Mouse (Mus musculus) forebrain, embryonic 15.5 days (tissue): ENCODE measurements around the gene Tmed3. TPM values are rescaled to one million over a fixed set of nuclear protein-coding genes. Genes with fewer than 3 reads are reported as not detected.
A peak's percentile ranks its signal among the peaks of the same experiment; 100 is the strongest.

ENCODE experiments used
- ATAC-seq: fragments of 200-750 bp; cut with Nextera tagmentation; replicated peaks from 2 replicates; pipeline ENCODE4 v1.8.0; 2017; ENCODE audit warnings: mild to moderate bottlenecking, moderate TSS enrichment, moderate library complexity
- H3K27ac ChIP-seq: fragments of 300-500 bp; sonication (generic); replicated peaks from 2 replicates; pipeline ENCODE4 v1.5.1; 2015; ENCODE audit warnings: mild to moderate bottlenecking, inconsistent platforms
- H3K27me3 ChIP-seq: fragments of 300-500 bp; sonication (generic); 2 replicates; pipeline ENCODE4 v1.6.1; 2015; ENCODE audit warnings: inconsistent platforms
- H3K36me3 ChIP-seq: fragments of 300-500 bp; sonication (generic); 2 replicates; pipeline ENCODE4 v1.6.1; 2015; ENCODE audit warnings: mild to moderate bottlenecking, inconsistent platforms
- H3K4me1 ChIP-seq: fragments of 300-500 bp; sonication (generic); 2 replicates; pipeline ENCODE4 v1.6.1; 2015; ENCODE audit warnings: inconsistent platforms
- H3K4me2 ChIP-seq: fragments of 300-500 bp; sonication (generic); replicated peaks from 2 replicates; pipeline ENCODE4 v1.6.1; 2015; ENCODE audit warnings: mild to moderate bottlenecking, inconsistent platforms
- H3K4me3 ChIP-seq: fragments of 300-500 bp; sonication (generic); 2 replicates; pipeline ENCODE4 v1.5.1; 2015; ENCODE audit warnings: mild to moderate bottlenecking, inconsistent platforms
- H3K9ac ChIP-seq: fragments of 300-500 bp; sonication (generic); replicated peaks from 2 replicates; pipeline ENCODE4 v1.6.1; 2015; ENCODE audit warnings: mild to moderate bottlenecking, inconsistent platforms
- H3K9me3 ChIP-seq: fragments of 300-500 bp; sonication (generic); 2 replicates; pipeline ENCODE4 v1.6.1; 2016; ENCODE audit warnings: inconsistent platforms
- WGBS: fragments of 180-500 bp; shearing (Covaris S2); methylation state at CpG from one replicate; pipeline ENCODE4 v1.1.7; 2015; ENCODE audit warnings: mixed read lengths; 5-methylcytosine and 5-hydroxymethylcytosine counted together
- polyA plus RNA-seq: library from polyadenylated mRNA; unstranded; fragments of >200 nt; fragmentation: Nextera tagmentation; extraction: Ambion mirVana; gene quantifications from 2 replicates; pipeline ENCODE4 v1.2.1, GENCODE M21; 2015

The Tmed3 gene
- polyA plus RNA-seq, result 45.5 and 49.6 TPM in 2 replicates

DNA sequence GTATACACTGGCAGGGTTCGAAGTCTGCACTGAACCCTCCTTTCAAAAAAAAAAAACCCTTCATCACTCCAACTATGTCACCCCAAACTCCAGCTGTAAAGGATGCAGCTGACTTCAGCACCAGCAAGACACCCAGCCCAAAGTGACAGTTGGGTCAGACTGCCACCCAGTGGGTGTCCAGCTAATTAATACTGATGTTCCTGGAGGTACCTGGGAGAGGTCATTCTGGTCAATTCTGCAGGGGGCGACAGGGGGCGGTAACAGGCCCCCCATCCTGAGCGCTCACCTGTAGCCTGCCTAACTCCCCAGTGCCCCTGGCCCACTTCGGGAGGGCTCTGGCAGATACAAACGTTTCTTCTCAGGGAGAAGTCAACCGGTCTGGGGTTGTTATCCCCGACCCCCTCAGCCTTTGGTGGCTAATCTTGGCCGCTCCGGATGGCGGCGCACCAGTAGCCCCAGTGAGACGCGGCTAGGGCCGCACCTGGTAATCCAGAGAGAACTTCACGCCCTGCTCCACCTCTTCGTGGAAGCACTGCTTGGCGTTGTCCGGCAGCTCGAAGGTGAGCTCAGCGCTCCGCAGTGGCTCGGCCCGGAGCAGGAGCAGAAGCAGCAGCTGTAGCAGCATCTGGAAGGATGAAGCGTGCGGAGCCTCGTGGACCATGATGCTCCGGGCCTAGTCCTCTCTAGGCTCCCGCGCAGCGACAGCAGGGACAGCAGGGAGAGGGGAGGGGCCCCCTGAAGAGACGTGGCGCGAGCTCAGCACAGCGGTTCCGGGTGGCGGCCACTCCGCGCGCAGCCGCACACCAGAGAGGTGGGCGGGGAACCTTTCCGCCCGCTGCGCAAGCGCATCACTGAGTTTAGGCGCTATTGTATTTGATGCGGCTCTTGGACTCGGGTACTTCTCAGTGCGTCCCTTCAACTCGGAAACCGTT, at the start of gene Tmed3:
Tmed3 (minus strand) TSS at position 804 of the 932 bp plus-strand sequence.
- 2% methylated on average over 50 of the region's 52 CpGs for WGBS
- Histone ChIP-seq H3K9me3 (no peaks in the 10 kb centered on the region), H3K4me1 (peaks cover 6% of the 10 kb centered on the region), H3K4me2 (peak within 1 kb of the TSS; percentile 74), H3K4me3 (peak within 1 kb of the TSS; percentile 54), H3K27ac (peak within 1 kb of the TSS; percentile 85), H3K36me3 (peaks cover 8% of the 10 kb centered on the region), H3K9ac (peak within 1 kb of the TSS; percentile 72), H3K27me3 (no peaks in the 10 kb centered on the region)
- peak; percentile 100 for ATAC-seq

DNA sequence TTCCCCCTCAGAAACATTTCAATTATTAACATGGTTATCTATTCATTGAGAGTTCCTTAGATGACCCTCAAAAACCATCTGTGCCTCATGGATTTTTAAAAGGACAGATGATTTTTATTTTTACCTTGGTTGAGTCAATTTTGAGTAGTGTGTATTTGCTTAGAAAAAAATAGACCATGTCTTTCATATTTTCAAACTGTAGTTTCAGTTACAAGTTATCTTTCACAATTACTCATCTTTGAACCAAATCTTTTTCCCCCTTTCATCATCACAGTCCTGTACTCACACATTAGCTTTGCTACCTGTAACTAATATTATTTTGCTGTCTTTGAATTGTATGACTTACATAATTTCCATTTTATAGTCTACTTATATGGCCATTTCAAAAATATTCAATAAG, 35.2 kb upstream of the Tmed3 start:
- peaks cover 10% of the 10 kb centered on the region; the same call in 1 of the 2 replicates for H3K27me3 ChIP-seq

DNA sequence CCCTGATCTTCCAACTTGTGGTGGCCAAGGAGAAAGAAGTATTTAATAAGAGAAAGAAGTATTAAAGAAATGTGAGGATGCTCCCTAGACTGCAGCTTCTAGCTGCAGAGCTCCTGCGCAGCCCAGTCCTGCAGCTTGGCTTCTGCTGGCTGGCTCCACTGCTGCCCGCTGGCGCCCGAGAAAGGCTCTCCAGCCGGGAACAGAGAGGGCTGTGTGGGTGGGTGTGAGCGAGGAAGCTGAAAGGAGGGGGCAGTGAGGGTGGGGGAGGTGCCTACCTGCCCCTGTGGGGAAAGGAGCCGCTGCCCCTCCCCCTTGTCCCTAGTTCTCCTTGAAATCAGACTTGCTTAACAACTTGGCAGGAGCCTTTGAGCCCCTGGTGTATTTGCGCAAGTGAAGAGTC, 33.4 kb upstream of the Tmed3 start, which contains the start of gene Ankrd34c:
Ankrd34c (minus strand) TSS at position 181 of the 400 bp plus-strand sequence.
- ATAC-seq, result peak; percentile 66; the same call in 1 of the 2 replicates
- Histone ChIP-seq H3K36me3 (no peaks in the 10 kb centered on the region), H3K4me2 (peak within 1 kb of the TSS; percentile 30), H3K9ac (no peak within 1 kb of the TSS), H3K9me3 (no peaks in the 10 kb centered on the region), H3K27me3 (peaks cover 10% of the 10 kb centered on the region; the same call in 1 of the 2 replicates), H3K4me1 (peaks cover 10% of the 10 kb centered on the region; the same call in 1 of the 2 replicates), H3K4me3 (peak within 1 kb of the TSS; percentile 25), H3K27ac (no peak within 1 kb of the TSS)
- whole genome bisulfite sequencing, result 2% methylated on average over 8 of the region's 8 CpGs

More for the DNA sequence above, 35.2 kb upstream of the Tmed3 start:
- Histone ChIP-seq H3K27ac (no peak overlapping the region), H3K4me2 (no peak overlapping the region), H3K4me3 (no peak overlapping the region), H3K4me1 (peaks cover 10% of the 10 kb centered on the region; the same call in 1 of the 2 replicates), H3K9ac (no peak overlapping the region), H3K9me3 (no peaks in the 10 kb centered on the region), H3K36me3 (no peaks in the 10 kb centered on the region)
- ATAC-seq, result no peak

DNA sequence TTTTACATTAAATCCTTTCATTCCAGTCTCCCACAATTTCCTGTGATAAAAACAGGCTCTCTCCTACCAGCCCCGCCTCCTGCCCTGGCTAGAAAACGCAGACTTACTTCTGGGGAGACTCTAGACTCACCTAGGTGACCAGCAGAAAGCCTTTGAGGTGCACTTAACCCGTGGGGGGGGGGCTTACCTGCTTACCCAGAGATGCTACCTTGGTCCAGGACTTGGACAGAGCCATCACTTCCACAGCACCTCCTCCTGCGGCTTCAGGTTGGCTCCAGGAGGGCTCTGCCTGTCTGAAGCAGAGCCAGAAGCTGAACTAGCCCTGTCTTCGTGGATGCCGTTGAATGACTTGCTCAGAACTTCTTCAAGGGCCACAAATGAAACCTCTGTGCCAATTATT, 33.0 kb upstream of the Tmed3 start:
- ATAC-seq, result 0 out of 2 replicates have a peak, but pooled peaks have one; percentile 16
- no peak overlapping the region for H3K9ac ChIP-seq
- peaks cover 10% of the 10 kb centered on the region; the same call in 1 of the 2 replicates for H3K4me1 ChIP-seq
- 6% methylated on average over 6 of the region's 6 CpGs for WGBS
- no peak overlapping the region for H3K27ac ChIP-seq
- H3K4me2 ChIP-seq, result peak overlapping the region; percentile 30
- no peaks in the 10 kb centered on the region for H3K36me3 ChIP-seq
- peaks cover 10% of the 10 kb centered on the region; the same call in 1 of the 2 replicates for H3K27me3 ChIP-seq
- no peaks in the 10 kb centered on the region for H3K9me3 ChIP-seq
- H3K4me3 ChIP-seq, result peak overlapping the region; percentile 25; the same call in 1 of the 2 replicates

DNA sequence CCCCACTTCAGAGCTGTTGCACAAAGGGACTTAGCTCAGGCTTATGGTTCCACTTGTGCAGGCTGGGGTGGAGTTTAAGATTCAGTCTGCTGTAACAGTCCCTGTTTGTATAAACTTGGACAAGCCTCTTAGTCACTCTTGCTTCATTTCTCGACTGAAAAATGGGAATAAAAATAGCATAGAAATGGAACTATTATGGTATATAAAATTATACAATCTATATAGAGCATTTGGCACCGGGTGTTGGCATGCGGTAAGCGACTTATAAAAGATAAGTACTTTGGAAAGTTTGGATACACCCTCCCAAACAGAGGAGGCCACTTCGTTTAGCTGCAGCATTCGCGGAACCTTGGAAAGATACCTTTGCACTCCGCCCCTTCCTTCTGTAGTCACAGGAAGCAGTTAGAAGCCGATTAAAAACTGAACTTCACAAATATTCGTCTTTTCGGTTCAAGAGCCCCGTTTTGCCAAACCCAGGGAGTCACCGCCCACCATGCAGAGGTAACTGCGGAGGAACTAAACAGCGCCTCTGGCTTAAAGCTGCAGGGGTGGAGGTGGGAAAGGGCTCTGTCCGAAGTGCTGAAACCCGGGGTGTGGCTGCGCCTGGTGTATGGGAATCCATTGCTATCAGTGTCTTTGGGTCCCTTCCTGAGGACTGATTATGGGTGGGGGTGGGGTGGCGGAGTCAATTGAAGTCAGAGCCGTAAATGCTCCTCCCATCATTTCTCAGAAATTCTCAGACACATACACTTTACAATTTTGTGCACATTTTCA, 32.3 kb upstream of the Tmed3 start:
- no peaks in the 10 kb centered on the region for H3K36me3 ChIP-seq
- no peak overlapping the region for H3K27ac ChIP-seq
- peak overlapping the region; percentile 25 for H3K4me3 ChIP-seq
- H3K27me3 ChIP-seq, result peaks cover 10% of the 10 kb centered on the region; the same call in 1 of the 2 replicates
- peak; percentile 66; the same call in 1 of the 2 replicates for ATAC-seq
- H3K4me2 ChIP-seq, result peak overlapping the region; percentile 30
- no peaks in the 10 kb centered on the region for H3K9me3 ChIP-seq
- peaks cover 10% of the 10 kb centered on the region; the same call in 1 of the 2 replicates for H3K4me1 ChIP-seq
- WGBS, result 7% methylated on average over 20 of the region's 20 CpGs
- no peak overlapping the region for H3K9ac ChIP-seq

DNA sequence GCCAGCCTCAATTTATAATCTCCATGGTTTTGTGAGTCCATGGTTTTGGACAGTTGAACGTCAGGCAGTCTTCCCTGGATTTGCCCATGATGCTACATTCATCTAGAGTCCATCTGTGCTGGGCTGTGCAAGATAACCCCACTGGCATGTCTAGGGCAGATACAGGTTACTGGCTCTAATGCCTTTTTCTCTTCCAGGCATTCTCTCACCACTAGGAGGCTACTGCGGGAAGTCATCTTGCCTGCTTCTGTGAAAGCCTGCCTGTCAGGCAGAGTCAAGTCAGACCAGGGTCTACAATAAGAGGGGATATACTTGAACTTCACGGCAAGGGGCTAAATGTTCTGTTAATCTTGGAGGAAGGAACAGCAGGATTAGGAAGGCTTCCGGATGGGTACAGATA, 2.0 kb upstream of the Tmed3 start:
- no peaks in the 10 kb centered on the region for H3K9me3 ChIP-seq
- peaks cover 6% of the 10 kb centered on the region for H3K4me1 ChIP-seq
- no peaks in the 10 kb centered on the region for H3K27me3 ChIP-seq
- H3K27ac ChIP-seq, result no peak overlapping the region
- H3K4me2 ChIP-seq, result no peak overlapping the region
- H3K4me3 ChIP-seq, result no peak overlapping the region
- ATAC-seq, result no peak
- no peaks in the 10 kb centered on the region for H3K36me3 ChIP-seq
- no peak overlapping the region for H3K9ac ChIP-seq
- 33% methylated on average over 4 of the region's 4 CpGs for WGBS

DNA sequence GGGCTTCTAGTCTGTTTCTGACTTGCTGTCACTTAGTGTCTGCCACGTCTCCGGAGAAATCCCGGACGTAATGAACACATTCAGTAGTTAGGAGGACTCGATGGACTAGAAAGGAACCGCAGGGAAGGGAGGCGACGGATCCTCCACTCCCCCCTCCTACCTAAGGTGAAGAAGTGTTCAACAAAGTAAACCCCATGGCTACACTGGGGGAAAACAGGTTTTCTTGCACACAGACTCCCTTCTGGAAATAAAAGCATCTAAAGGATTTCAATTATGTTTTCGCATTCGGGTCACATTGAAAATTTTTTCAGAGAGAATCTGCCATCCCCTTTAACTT, 297 bp upstream of the Tmed3 start:
- Histone ChIP-seq H3K4me3 (peak overlapping the region; percentile 54), H3K36me3 (peaks cover 5% of the 10 kb centered on the region; the same call in 1 of the 2 replicates), H3K27ac (peak overlapping the region; percentile 85), H3K9me3 (no peaks in the 10 kb centered on the region), H3K27me3 (no peaks in the 10 kb centered on the region), H3K4me2 (peak overlapping the region; percentile 74), H3K4me1 (peaks cover 6% of the 10 kb centered on the region), H3K9ac (peak overlapping the region; percentile 72)
- WGBS, result 8% methylated on average over 10 of the region's 10 CpGs
- ATAC-seq, result no peak; the same call in 1 of the 2 replicates

DNA sequence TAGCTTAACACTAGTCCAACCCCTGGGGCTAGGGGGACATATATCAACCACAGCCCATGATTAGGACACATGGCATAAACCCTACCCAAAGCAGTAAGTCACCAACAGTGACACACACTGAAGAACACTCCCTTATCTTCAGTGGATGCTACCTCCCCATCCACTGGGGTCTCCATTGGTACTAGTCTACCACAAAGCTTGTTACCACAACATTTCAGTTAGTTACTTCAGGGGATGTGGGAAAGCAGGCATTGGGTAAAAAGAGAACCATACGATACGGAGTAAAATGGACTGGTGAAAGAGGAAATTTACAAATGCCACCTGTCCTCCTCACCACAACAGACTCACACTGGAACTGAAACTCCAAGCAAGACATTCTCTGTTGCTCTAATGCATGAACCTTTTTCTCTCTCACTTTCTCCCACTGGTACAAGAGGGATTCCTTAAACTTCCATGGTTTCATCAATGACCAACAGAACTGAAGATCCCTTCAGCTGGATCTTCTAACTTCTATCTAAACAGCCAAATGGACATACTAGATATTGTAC, 3.9 kb downstream of the Tmed3 start:
- no peak for ATAC-seq
- H3K4me2 ChIP-seq, result no peak overlapping the region
- 96% methylated on average over 2 of the region's 2 CpGs for WGBS
- peaks cover 6% of the 10 kb centered on the region for H3K4me1 ChIP-seq
- H3K4me3 ChIP-seq, result no peak overlapping the region
- no peak overlapping the region for H3K9ac ChIP-seq
- no peaks in the 10 kb centered on the region for H3K9me3 ChIP-seq
- no peaks in the 10 kb centered on the region for H3K27me3 ChIP-seq
- peaks cover 22% of the 10 kb centered on the region for H3K36me3 ChIP-seq
- H3K27ac ChIP-seq, result no peak overlapping the region

DNA sequence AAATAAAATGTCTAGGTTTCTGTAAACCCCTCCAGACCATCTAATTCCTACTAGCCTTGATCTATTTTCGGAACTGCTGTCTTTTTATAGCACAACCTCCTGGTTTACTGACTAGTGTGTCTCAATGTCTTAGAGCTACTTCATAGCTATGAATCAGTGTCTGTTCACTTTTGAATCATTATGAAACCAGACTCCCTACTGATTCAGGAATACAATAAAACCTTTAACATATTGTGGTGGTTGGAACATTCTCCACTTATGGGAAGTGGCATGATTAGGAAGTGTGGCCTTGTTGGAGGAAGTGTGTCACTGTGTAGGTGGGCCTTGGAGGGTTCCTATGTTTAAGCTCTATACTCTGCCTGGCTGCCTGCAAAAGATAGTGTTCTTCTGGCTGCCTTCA, 9.7 kb downstream of the Tmed3 start:
- Histone ChIP-seq H3K9ac (no peak overlapping the region), H3K36me3 (peaks cover 18% of the 10 kb centered on the region), H3K27me3 (no peaks in the 10 kb centered on the region), H3K4me2 (no peak overlapping the region), H3K27ac (no peak overlapping the region), H3K4me3 (no peak overlapping the region), H3K9me3 (no peaks in the 10 kb centered on the region), H3K4me1 (no peaks in the 10 kb centered on the region)
- ATAC-seq, result no peak
- 88% methylated on average over 1 of the region's 1 CpGs for WGBS

DNA sequence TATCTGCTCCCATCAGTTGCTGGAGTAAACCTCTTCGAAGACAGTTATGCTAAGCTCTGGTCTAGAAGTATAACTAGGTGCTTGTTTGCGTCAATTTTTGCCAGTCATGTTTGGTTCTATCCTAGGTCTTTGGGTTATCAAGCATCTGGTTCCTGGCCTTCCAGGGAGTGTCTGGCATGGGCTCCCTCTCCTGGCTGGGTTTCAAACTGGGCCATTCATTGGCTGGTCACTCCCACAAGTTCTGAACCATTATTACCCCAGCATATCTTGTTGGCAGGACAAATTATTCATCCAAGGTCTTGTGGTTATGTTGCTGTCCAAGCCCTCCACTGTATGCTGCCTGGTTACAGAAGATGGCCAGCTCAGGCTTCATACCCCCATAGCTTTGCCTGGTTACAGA, 11.2 kb downstream of the Tmed3 start:
- no peak overlapping the region for H3K9ac ChIP-seq
- 95% methylated on average over 2 of the region's 2 CpGs for WGBS
- H3K27ac ChIP-seq, result no peak overlapping the region

DNA sequence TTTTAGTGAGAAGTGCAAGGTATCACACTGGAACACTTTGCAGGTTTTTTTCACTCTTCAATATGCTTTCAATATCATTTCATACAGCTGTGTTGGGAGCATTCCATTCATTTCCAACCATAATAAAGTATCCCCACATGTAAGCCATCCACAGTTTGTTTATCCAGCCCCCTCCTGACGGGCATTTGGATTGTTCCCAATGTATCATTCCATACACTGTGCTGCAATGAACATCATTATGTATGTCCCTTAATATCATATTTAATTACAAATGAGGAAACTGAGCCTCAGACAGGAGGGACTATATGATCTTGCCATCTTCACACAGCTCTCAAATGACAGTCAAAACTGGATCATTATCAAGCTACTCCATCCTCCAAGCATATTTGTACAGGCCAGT, 15.7 kb downstream of the Tmed3 start:
- Histone ChIP-seq H3K9me3 (no peaks in the 10 kb centered on the region), H3K9ac (no peak overlapping the region), H3K4me3 (no peak overlapping the region), H3K36me3 (no peaks in the 10 kb centered on the region), H3K4me2 (no peak overlapping the region), H3K27me3 (no peaks in the 10 kb centered on the region), H3K4me1 (no peaks in the 10 kb centered on the region), H3K27ac (no peak overlapping the region)
- no peak for ATAC-seq
- 68% methylated on average over 1 of the region's 1 CpGs for WGBS

More for the DNA sequence above, 11.2 kb downstream of the Tmed3 start:
- ATAC-seq, result no peak
- no peak overlapping the region for H3K4me3 ChIP-seq
- H3K9me3 ChIP-seq, result no peaks in the 10 kb centered on the region
- H3K4me1 ChIP-seq, result no peaks in the 10 kb centered on the region
- peaks cover 5% of the 10 kb centered on the region; the same call in 1 of the 2 replicates for H3K36me3 ChIP-seq
- no peaks in the 10 kb centered on the region for H3K27me3 ChIP-seq
- no peak overlapping the region for H3K4me2 ChIP-seq
